Mouse (Mus musculus) adrenal gland, adult 2 months (tissue): Measurements from ENCODE around the gene D630045J12Rik. TPM values are rescaled to one million over a fixed set of nuclear protein-coding genes. Genes with fewer than 3 reads are reported as not detected.

Source experiments
- DNase-seq: peaks from one replicate; pipeline ENCODE4 v3.0.0; 2021
- polyA plus RNA-seq: library from polyadenylated mRNA; depleted of rRNA; stranded (reverse); fragments of >200 nt; gene quantifications from 2 replicates; pipeline ENCODE4 v1.2.3, GENCODE M21; 2012
- total RNA-seq, 2 experiments: library from RNA; stranded (reverse); gene quantifications; 2 replicates each; pipeline ENCODE4 v1.2.3; 2021

The D630045J12Rik gene
- total and polyA plus RNA-seq, 3 experiments, result 2.9 to 4.5 (median 3.2) TPM

DNA sequence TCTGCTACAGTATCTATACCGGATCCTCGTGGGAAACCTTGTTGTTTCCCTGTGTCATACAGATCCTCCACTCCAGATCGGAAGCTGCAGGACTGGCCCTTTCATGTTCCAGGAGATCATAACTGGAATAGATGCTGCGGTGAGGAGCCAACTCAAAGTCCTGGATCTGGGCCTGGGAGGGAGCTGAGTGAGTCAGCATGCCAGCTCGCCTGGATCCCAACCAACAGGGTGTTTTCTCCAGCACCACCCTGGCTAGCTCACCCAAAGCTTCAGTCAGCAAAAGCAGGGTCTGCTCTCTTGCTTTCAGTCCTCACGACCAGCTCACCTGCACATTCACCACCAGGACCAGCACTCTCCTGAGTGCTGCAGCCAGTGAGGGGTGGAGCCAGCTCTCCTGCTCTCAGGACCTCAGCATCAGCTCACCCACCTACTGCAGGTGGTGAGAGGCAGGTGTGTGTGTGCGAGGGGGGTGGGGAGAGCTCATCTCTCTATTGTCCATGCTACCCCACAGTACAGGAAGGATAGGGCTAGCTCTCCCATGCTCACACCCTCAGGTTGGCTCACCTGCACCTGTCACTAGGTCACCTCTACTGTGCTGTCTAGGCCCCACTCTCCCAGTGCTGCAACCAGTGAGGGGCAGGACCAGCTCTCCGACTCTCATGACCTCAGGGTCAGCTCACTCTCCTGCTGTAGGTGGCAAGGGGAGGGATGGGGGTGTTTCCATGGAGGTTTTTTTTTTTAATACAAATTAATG is 118.8 kb downstream of the D630045J12Rik start:
- DNase-seq, result peak; percentile 77

DNA sequence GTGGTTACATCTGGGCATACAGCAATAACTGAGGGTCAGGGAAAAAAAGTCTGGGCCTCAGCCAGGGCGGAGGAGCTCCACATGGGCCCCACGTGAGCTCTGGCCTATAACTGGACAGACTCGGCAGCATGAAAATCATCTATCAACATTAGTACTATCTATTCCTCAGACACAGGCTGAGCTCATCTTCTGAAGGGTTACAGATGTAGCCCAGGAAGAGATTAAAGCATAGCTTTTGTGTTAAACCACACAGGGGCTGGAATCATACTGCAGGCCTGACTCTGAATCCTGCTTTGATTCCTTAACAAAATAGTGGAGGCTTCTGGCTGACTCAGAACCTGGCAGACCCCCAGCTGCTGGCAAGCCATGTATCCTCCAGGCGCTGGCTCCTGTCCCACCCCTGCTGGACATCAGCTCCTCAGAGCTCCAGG is 122.0 kb downstream of the D630045J12Rik start:
- DNase-seq, result peak; percentile 88

DNA sequence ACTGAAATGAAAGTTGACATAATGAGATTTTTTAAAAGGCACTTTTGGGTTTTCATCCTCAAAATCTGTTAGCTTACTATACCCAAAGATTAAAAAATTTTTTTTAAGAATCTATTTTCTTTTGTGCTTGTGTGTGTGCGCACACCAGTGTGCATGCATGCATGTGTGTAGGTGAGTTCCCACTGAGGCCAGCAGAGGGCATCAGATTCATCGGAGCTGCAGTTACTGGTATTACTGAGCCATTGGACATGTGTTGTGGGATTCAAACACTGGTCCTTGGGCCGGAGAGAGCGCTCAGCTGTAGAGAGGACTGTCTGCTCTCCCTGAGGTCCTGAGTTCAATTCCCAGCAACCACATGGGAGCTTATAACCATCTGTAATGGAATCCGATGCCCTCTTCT is 123.9 kb downstream of the D630045J12Rik start:
- no peak for DNase-seq

DNA sequence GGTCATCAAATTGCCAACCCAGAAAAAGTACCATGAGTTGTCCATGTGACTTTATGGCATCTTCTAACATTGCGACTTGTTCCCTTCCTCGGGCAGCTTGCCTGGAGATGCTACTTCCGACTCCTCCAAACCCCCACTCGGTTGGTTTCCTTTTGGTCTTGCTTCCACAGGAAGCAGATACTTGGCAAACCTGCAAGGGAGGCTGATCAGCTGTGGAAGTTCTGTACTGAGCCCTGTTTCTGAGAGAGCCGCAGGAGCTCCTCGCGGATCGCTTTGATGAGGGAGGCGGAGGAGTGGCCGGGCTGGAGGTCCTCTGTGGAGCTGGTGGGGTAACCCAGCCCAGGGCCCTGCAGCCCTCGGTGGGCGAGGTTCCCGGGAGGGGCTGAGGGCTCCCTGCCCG is 125.7 kb downstream of the D630045J12Rik start:
- DNase-seq, result no peak

DNA sequence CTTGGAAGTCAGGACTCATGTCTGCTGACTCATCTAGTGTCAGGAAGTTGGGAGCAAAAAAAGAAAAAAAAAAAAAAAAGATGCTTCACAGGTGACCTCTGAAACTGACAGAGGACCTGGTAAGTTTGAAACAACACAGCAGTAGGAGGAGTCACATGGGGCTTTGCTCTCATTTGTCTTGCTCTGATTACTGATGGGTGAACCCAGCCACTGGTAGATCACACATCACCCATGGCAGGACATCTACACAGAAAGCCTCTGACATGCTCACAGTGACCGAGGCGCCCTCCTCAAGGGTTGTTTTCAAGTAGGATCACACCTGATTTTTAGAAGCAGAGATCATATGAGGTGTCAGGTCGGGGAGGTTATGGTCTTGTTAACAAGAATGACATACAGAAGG is 128.3 kb downstream of the D630045J12Rik start:
- no peak for DNase-seq

DNA sequence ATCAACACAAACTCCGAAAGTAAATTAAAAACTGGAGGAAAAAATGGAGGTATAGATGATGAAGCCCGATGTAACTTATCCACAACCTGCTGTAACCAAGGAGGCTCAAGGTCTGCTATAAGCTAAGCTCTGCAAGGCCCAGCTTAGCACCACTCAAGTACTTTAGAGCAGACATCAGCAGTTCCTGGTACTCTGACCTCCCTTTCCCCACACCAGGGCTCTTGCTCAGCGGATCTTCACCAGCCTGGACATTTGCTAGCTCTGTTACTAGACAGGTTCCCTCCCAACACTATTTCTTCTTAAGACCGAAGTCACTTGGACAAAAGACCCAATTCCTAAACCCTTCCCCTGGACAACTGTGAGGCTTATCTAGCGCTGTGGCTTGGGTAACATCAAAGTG is 128.9 kb downstream of the D630045J12Rik start:
- no peak for DNase-seq

DNA sequence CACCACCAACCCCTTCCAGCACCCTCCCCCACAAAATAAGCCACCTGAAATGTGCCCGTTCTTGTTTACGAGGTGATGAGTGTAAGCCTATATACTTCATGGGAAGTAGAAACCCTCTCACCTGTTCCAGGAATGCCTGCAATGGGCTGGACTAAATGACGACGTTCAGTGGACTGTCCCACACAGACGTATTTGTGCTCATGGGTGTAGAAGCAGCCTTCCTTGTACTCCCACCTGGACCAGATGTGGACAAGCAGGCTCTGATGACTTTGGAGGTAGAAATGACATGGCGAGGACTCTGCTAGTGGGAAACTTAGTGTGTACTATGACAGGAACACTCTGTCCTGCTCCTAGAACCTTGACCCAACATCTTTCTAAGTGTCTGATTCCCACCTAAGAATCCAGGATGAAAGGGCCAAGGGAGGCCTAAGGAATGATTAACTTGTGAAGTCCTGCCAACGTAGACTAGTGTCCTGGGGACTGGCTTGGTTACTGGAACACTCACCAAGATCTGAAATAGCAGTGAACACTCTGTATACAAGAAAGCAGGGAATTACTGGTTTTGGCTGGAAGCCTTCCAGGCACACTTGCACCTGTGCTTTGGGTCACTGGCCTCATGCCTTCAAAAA is 129.5 kb downstream of the D630045J12Rik start, which contains the start of gene Atp6v0a4:
Gene Atp6v0a4 (minus strand): TSS at position 380 of the 629 bp plus-strand sequence.
- DNase-seq, result no peak

DNA sequence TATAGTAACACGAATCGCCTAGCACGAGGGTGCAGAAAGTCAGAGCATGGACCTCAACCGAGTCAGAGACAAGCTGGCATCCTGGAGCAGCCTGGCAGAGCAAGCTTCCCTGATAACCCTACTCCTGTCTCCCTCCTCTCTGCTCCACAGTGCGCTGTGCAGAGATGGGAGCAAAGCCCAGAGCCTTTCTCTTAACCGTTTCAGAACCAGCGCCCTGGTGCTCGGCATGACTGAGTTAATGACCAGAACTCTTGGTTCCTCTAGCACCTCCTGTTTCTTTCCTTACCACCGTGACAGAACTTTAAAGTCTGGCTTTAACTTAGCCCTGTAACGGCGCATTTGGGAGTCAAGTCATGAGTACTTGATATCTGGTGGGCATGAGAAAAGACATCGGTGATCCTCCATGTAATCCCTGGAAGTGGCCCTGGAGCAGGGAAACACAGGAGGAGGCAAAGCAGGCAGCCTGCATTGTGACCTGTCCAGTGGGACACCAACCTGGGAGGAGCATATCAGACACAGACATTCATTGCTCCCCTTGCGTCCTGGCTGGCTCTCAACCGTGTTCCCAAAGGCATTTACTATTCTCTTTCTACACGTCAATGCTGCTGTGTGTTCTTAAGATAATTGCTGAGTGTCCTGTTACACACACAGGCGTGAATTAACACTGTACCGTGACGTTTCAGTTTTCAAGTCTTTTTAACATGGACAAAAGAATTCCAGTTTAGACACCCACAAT is 130.2 kb downstream of the D630045J12Rik start:
- DNase-seq, result no peak

DNA sequence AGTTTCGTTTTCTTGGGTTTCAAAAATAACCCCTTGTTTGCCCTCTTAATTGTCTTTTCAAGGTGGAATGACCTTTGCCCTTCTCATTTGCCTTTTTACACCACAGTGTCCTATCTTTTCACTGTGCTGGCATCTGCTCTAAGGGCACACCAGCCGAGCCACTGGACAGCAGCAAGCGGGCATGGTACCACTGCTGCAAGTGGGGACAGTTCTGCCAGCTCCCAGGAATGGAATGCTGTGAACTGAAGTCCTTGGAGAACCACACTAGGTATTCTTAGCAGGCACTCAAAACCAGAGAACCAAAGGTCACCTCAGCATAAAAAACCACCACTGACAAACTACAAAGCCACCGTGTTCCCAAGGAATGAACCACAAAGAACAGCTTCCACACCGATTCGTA is 131.0 kb downstream of the D630045J12Rik start:
- DNase-seq, result no peak

DNA sequence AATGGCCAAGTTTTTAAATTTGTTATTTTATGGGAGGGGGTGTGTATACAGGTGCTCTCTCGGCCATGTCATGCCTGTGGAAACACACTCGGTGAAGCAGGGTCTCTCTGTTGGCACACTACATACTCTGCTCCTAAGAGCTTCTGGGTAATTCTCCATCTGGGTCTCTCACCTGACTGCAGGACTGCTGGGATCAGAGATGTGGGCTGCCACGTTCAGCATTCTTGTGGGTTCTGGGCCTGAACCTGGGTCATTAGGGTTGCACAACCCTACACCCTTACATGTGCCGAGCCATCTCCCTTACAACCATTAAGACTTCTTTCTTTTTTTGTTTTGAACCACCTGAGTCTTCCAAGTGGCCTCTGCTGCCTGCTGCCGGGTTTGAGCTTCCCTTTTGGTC is 132.0 kb downstream of the D630045J12Rik start:
- no peak for DNase-seq

DNA sequence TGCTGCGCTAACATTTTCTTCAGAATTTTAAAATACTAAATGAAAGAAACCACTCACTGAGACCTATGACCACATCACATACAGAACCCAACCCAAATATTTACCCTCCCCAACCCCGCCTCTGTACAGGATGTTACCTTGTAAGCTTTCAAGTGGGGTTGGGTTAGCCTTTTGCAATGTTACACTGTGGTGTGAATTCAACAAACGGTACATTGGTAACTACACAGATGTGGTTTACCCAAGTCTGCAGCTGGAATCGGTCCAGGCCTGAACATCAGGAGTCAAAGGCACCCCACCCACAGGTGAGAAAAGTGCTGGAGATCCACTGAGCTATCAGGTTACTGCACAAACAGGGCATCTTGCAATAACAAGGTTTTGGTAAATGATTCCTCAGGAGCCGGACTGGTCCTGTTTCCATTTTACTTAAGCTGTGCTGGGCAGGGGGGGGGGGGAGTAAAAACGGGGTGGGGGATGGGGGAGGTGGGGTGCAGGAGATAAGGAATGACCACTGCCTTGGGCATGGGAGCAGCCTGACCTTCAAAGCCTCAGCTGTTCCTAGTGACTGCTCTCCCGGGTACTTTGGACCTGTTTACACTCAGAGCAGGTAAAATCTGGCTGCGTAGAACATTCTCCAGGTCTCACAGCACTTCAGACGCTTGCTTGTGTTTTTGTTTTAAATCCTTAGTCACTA is 133.0 kb downstream of the D630045J12Rik start:
- DNase-seq, result no peak

DNA sequence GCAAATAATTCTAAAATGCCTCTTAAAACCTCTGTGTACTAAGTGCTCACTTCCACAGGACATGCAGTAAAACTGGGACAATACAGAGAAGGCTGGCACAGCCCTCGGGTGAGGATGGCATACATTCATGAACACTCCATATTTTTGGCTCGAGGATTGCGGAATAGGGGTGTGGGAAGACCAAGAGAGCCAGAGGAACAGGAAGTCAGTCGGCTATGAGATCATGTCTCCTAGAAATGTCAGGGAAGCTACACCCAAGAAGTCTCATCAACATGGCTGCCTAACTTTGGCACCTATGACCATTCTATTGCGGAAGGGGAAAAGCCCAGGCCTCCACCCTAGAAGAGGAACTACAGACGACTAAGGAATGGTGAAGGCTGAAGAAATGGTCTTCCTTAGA is 135.5 kb downstream of the D630045J12Rik start:
- no peak for DNase-seq

DNA sequence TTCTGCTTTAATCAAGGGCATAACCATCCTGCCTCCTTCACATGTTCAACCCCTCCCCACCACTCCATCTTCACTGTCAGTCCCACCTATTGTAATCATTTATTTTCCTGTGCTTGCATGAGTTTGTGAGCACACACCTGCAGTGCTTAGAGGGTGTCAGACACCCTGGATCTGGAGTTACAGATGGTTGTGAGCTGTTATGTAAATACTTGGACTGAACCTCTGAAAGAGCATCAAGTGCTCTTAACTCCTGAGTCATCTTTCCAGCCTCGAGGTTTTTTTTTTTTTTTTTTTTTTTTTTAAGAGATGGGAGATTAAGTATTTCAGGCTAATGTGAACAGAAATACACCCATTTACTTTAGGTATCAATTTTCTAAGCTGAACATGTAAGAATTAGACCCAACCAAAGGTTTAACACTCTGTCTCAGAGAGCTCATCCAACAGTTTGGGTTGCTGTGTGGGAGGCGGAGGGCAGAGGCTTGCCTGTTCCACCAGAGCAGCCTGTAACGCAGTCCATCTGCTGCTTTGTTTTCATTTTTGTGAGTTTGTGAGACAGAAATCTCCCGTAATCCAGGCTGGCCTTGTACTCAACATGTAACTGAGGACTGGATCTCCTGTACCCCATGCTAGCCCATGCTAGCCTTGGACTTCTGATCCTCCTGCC is 137.6 kb downstream of the D630045J12Rik start:
- no peak for DNase-seq

DNA sequence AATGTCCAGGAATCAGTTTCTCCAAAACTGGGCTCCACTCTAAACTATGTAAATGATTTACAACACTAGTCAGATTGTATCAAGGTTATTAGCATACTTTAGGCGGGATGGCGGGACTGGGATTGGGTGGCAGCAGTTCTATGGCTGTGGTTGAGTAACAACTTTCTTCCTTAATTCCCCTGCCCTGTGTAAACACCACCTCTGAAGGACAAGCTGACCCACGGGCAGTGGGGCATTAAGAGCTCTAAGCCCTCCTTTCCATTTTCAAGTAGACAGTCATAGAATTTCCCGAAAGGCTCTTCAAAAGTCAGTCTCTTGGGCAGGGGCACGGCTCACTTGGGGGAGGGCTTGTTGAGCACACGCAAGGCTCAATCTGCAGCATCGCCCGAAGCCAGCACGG is 142.9 kb downstream of the D630045J12Rik start:
- DNase-seq, result no peak

DNA sequence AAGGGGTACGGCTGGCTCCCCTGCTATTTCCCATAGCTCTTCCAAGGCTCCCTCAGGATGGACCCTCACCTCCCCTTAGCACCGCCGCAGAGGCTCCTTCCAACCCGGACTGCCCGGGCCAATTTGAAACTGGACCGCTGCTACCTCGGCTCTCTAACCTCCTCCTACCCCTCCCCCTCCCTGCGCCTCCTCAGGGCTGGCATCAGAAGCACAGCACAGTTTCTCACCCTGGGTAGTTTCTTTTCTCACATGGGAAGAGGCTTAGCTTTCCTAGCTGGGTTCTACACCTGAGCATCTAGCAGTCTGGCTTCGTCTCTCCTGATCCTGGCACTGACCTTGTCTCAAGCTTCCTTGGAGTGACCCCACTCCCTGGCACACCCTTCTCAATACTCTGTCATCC is 143.9 kb downstream of the D630045J12Rik start:
- DNase-seq, result no peak

DNA sequence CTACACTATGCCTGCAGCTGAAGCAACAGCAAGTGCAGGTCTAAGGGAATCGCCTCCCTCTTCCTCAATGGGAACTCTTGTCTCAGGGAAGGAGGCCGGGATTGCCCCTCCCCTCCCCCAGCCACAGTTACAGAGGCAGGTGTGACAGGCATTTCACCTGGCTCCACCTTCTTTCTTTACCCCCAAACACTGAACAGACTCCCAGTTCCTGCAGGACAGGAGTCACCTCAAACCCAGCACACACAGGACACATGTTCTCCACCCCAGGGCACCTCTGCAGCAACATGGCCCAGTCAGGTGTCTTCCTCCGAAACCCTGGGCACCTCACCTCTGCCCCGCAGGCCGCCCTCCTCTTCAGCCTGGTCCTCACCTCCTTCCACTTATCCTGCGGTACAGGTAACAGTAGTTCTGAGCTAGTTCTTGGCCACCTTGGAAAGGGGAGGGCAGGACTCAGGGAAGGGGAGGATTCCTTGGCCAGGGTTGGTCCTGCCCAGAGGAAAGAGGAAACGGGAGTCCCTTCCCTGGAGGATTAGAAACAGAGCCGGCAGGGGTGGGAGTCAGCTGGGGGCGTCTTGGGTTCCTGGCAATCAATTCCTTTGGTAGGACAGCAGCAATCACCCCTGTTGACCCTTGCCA is 144.5 kb downstream of the D630045J12Rik start, which contains the start of gene Tmem213:
Gene Tmem213 (plus strand): TSS at position 96 of the 636 bp plus-strand sequence.
- no peak for DNase-seq

DNA sequence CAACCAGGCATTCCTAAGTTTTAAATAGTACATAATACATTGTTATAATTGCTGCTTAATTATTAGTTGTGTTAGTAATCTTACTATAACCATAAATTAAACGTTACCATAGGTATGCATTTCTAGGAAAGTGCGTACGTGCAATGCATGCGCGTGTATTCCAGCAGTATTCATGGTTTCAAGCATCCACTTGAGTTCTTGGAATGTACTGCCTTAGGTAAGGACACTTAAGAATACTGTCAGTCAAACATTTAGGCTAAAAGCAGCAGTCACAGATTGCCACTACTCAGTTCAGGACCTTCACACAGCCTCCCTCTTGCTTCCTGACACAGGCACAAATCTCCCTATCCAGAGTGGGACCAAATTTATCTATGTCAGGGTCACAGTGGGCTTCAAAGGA is 145.4 kb downstream of the D630045J12Rik start:
- no peak for DNase-seq

DNA sequence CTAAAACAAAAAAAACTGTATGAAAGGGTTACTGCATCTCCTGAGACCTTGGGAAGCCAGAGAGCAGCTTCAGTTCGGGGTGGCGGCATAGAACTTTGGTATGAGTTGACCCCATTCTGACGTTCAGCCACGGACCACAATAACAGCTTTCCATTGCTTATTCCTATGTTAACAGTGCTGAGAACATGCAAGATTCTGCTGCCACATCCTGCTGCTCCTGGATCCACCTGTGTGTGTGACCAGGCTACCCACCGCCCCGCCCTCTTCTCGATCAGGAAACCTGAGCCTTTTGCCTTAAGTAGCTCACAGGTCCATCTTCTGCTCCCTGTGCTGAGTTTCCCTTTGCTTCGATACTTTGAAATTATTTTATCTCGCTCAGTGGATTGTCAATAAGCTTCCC is 147.9 kb downstream of the D630045J12Rik start:
- DNase-seq, result no peak

DNA sequence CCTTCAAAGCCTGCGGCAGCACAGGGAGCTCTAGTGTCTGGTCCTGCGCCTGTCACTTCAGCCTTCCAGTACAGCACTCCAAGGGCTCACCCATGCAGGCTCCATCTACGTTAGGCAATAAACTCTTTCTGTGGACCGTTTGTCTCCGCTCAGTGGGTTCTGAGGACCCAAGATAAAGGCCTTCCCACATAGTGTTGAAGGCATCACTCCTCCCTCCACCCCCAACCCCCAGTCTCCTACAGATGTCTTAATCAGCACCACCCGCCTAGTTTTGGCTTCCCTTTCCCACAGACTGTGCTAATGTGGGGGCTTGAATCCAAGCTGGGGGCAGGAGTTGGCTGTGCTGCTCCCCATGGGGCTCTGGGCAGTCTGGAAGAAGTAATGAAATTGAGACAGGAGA is 150.0 kb downstream of the D630045J12Rik start:
- DNase-seq, result no peak

DNA sequence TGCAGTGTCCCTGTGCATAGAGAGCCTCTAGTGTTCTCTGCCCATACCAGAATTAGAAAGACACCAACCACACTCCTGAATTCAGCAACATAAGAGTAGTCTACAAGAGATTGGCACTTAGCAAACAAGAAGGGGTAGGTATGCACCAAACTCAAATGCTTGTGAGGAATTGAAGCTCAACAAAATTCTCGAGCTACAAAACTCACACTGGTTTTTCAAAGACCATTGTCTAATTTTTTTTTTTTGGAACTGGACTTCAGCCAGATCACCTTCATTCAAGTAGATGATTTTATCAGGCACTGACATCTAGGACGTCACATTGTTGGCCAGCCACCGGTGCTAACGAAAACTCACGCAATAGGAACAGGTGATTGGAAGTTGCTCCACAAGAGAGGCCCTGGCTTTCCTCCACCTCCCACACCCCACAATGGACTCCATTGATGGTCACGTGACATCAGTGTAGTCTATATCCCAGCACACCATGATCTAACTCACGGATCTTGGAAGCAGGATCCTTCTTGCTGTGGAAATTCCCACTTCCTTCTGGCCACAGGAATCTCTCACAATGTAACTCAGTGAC is 151.5 kb downstream of the D630045J12Rik start:
- no peak for DNase-seq

DNA sequence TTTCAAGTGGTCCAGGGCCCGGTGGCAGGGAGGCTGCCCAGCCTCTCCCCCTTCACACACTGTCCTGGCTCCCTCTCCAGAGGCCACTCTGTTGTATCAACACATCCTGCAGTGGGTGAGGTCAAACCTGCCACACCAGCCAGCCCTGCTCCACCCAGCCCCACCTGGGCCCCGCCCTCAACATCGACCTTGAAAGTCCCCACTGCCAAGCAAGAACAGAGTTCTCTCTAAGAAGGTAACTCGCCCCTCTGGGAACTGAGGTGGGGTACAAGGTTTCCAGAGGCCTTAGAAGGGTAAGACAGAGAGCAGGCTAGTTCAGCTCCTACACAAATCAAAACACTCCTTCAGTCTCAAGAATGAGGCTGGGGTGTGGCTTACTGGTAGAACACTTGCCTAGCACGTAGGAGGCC is 156.8 kb downstream of the D630045J12Rik start:
- no peak for DNase-seq
